Mouse (Mus musculus) midbrain, embryonic 12.5 days (tissue): ENCODE results near the gene Agpat1. TPM values are rescaled to one million over a fixed set of nuclear protein-coding genes. Genes with fewer than 3 reads are reported as not detected.
A peak's percentile ranks its signal among the peaks of the same experiment; 100 is the strongest.

Experiments
- ATAC-seq: fragments of 200-750 bp; cut with Nextera tagmentation; 2 replicates; pipeline ENCODE4 v1.8.0; 2017; ENCODE audit warnings: low read depth, moderate TSS enrichment, moderate library complexity; ENCODE audit not compliant: low FRiP score
- H3K27ac ChIP-seq: fragments of 300-500 bp; sonication (generic); replicated peaks from 2 replicates; pipeline ENCODE4 v1.5.1; 2016; ENCODE audit warnings: mild to moderate bottlenecking
- H3K27me3 ChIP-seq: fragments of 300-500 bp; sonication (generic); 2 replicates; pipeline ENCODE4 v1.6.1; 2016; ENCODE audit warnings: mild to moderate bottlenecking
- H3K36me3 ChIP-seq: fragments of 300-500 bp; sonication (generic); 2 replicates; pipeline ENCODE4 v1.6.1; 2016
- H3K4me1 ChIP-seq: fragments of 300-500 bp; sonication (generic); 2 replicates; pipeline ENCODE4 v1.6.1; 2016
- H3K4me2 ChIP-seq: fragments of 300-500 bp; sonication (generic); replicated peaks from 2 replicates; pipeline ENCODE4 v1.6.1; 2016; ENCODE audit warnings: mild to moderate bottlenecking, moderate library complexity
- H3K4me3 ChIP-seq: fragments of 300-500 bp; sonication (generic); 2 replicates; pipeline ENCODE4 v1.5.1; 2016; ENCODE audit warnings: mild to moderate bottlenecking
- H3K9ac ChIP-seq: fragments of 300-500 bp; sonication (generic); replicated peaks from 2 replicates; pipeline ENCODE4 v1.6.1; 2016; ENCODE audit warnings: mild to moderate bottlenecking, moderate library complexity
- H3K9me3 ChIP-seq: fragments of 300-500 bp; sonication (generic); 2 replicates; pipeline ENCODE4 v1.6.1; 2016; ENCODE audit warnings: mild to moderate bottlenecking
- WGBS: fragments of 180-500 bp; shearing (Covaris S2); methylation state at CpG from one replicate; pipeline ENCODE4 v1.1.7; 2016; 5-methylcytosine and 5-hydroxymethylcytosine counted together
- polyA plus RNA-seq: library from polyadenylated mRNA; unstranded; fragments of >200 nt; fragmentation: Nextera tagmentation; extraction: Ambion mirVana; gene quantifications from 2 replicates; pipeline ENCODE4 v1.2.1, GENCODE M21; 2016

Agpat1 gene
- polyA plus RNA-seq, 1 experiment from 2014 or later: 86.2 TPM

GRCm38 (mm10) chr17:34586796-34587422 lies 17.2 kb upstream of the Agpat1 start:
- H3K27ac ChIP-seq: peak overlapping the region; percentile 99
- peak overlapping the region; percentile 87 for H3K9ac ChIP-seq
- under 1% methylated on average over 38 of the region's 38 CpGs for WGBS
- peak overlapping the region; percentile 77 for H3K4me3 ChIP-seq
- ATAC-seq: peak; percentile 81
- H3K27me3 ChIP-seq: no peaks in the 10 kb centered on the region
- H3K4me1 ChIP-seq: peaks cover 51% of the 10 kb centered on the region
- H3K9me3 ChIP-seq: no peaks in the 10 kb centered on the region
- H3K36me3 ChIP-seq: no peaks in the 10 kb centered on the region
- peak overlapping the region; percentile 72 for H3K4me2 ChIP-seq

DNA sequence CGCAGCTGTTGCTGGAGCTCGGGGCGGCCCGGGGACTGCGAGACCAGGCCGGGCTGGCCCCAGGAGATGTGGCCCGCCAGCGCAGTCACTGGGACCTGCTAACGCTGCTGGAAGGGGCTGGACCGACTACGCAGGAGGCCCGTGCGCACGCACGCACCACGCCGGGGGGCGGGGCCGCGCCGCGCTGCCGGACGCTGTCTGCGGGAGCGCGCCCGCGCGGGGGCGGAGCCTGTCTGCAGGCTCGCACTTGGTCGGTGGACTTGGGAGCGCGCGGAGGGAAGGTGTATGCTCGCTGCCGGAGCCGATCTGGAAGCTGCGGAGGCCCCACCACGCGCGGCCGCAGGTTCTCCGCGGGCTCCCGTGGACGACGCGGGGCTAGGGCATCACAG lies 16.6 kb upstream of the Agpat1 start:
- Histone ChIP-seq H3K4me1 (peaks cover 51% of the 10 kb centered on the region), H3K27ac (peak overlapping the region; percentile 99), H3K9ac (peak overlapping the region; percentile 87), H3K9me3 (no peaks in the 10 kb centered on the region), H3K4me2 (peak overlapping the region; percentile 72), H3K36me3 (no peaks in the 10 kb centered on the region), H3K4me3 (peak overlapping the region; percentile 77), H3K27me3 (no peaks in the 10 kb centered on the region)
- ATAC-seq: peak; percentile 83
- WGBS: 1% methylated on average over 46 of the region's 50 CpGs

- H3K36me3 ChIP-seq: no peaks in the 10 kb centered on the region
- ATAC-seq: no peak
- peak overlapping the region; percentile 77 for H3K4me3 ChIP-seq
- peak overlapping the region; percentile 87 for H3K9ac ChIP-seq
- peak overlapping the region; percentile 72 for H3K4me2 ChIP-seq
- 5% methylated on average over 19 of the region's 19 CpGs for WGBS
- H3K4me1 ChIP-seq: peaks cover 54% of the 10 kb centered on the region
- peak overlapping the region; percentile 99 for H3K27ac ChIP-seq
- no peaks in the 10 kb centered on the region for H3K9me3 ChIP-seq
- H3K27me3 ChIP-seq: no peaks in the 10 kb centered on the region
These were observed 16.2 kb upstream of the Agpat1 start for GRCm38 (mm10) chr17:34587814-34588213.

GRCm38 (mm10) chr17:34588767-34589166 lies 15.3 kb upstream of the Agpat1 start:
- no peak overlapping the region for H3K27ac ChIP-seq
- H3K4me1 ChIP-seq: peaks cover 63% of the 10 kb centered on the region

GRCm38 (mm10) chr17:34589206-34589605 lies 14.9 kb upstream of the Agpat1 start:
- no peak overlapping the region for H3K27ac ChIP-seq
- no peak overlapping the region for H3K9ac ChIP-seq
- H3K36me3 ChIP-seq: peaks cover under 1% of the 10 kb centered on the region; the same call in 1 of the 2 replicates
- H3K27me3 ChIP-seq: no peaks in the 10 kb centered on the region
- H3K4me1 ChIP-seq: peaks cover 67% of the 10 kb centered on the region
- 47% methylated on average over 7 of the region's 7 CpGs for WGBS
- H3K9me3 ChIP-seq: no peaks in the 10 kb centered on the region
- no peak for ATAC-seq
- H3K4me2 ChIP-seq: 0 out of 2 replicates have a peak overlapping the region, but pooled peaks have one; percentile 9
- H3K4me3 ChIP-seq: no peak overlapping the region

More at GRCm38 (mm10) chr17:34588767-34589166, 15.3 kb upstream of the Agpat1 start:
- Histone ChIP-seq H3K9me3 (no peaks in the 10 kb centered on the region), H3K9ac (no peak overlapping the region), H3K27me3 (no peaks in the 10 kb centered on the region), H3K36me3 (no peaks in the 10 kb centered on the region), H3K4me3 (no peak overlapping the region), H3K4me2 (no peak overlapping the region)
- whole genome bisulfite sequencing: 73% methylated on average over 3 of the region's 3 CpGs
- ATAC-seq: no peak

- H3K4me3 ChIP-seq: 0 out of 2 replicates have a peak within 1 kb of the TSS, but pooled peaks have one; percentile 89
- peaks cover 72% of the 10 kb centered on the region for H3K4me1 ChIP-seq
- H3K27ac ChIP-seq: peak within 1 kb of the TSS; percentile 99
These were observed 14.4 kb upstream of the Agpat1 start, which contains the start of gene Gpsm3 for GRCm38 (mm10) chr17:34589681-34590101. Gene Gpsm3 (plus strand): TSS chr17:34589806.

GRCm38 (mm10) chr17:34590154-34590987 lies 13.7 kb upstream of the Agpat1 start:
- H3K9ac ChIP-seq: peak overlapping the region; percentile 99
- peak overlapping the region; percentile 89; the same call in 1 of the 2 replicates for H3K4me3 ChIP-seq
- 59% methylated on average over 15 of the region's 15 CpGs for WGBS

More at GRCm38 (mm10) chr17:34589681-34590101, 14.4 kb upstream of the Agpat1 start, which contains the start of gene Gpsm3:
- H3K9ac ChIP-seq: no peak within 1 kb of the TSS
- no peaks in the 10 kb centered on the region for H3K9me3 ChIP-seq
- 32% methylated on average over 7 of the region's 7 CpGs for WGBS
- H3K36me3 ChIP-seq: peaks cover 5% of the 10 kb centered on the region
- H3K4me2 ChIP-seq: peak within 1 kb of the TSS; percentile 87
- no peaks in the 10 kb centered on the region for H3K27me3 ChIP-seq
- no peak for ATAC-seq

GRCm38 (mm10) chr17:34591029-34591993 lies 12.8 kb upstream of the Agpat1 start, which contains the start of gene Pbx2:
Gene Pbx2 (plus strand): TSS chr17:34591266.
- peaks cover 79% of the 10 kb centered on the region for H3K4me1 ChIP-seq
- H3K4me3 ChIP-seq: peak within 1 kb of the TSS; percentile 89
- no peaks in the 10 kb centered on the region for H3K27me3 ChIP-seq
- no peaks in the 10 kb centered on the region for H3K9me3 ChIP-seq
- H3K9ac ChIP-seq: peak within 1 kb of the TSS; percentile 99
- peak; percentile 13 for ATAC-seq
- H3K4me2 ChIP-seq: peak within 1 kb of the TSS; percentile 87
- 1% methylated on average over 21 of the region's 21 CpGs for WGBS
- H3K36me3 ChIP-seq: peaks cover 21% of the 10 kb centered on the region
- H3K27ac ChIP-seq: peak within 1 kb of the TSS; percentile 99

More at GRCm38 (mm10) chr17:34590154-34590987, 13.7 kb upstream of the Agpat1 start:
- peaks cover 79% of the 10 kb centered on the region for H3K4me1 ChIP-seq
- H3K27me3 ChIP-seq: no peaks in the 10 kb centered on the region
- no peaks in the 10 kb centered on the region for H3K9me3 ChIP-seq
- ATAC-seq: no peak
- peaks cover 12% of the 10 kb centered on the region for H3K36me3 ChIP-seq
- H3K4me2 ChIP-seq: peak overlapping the region; percentile 87
- peak overlapping the region; percentile 99 for H3K27ac ChIP-seq

- peaks cover 76% of the 10 kb centered on the region for H3K4me1 ChIP-seq
- H3K27me3 ChIP-seq: no peaks in the 10 kb centered on the region
- peak overlapping the region; percentile 89 for H3K4me3 ChIP-seq
- H3K9ac ChIP-seq: peak overlapping the region; percentile 99
- H3K27ac ChIP-seq: peak overlapping the region; percentile 99
- H3K36me3 ChIP-seq: peaks cover 21% of the 10 kb centered on the region
- ATAC-seq: peak; percentile 55
- no peaks in the 10 kb centered on the region for H3K9me3 ChIP-seq
- 2% methylated on average over 27 of the region's 35 CpGs for WGBS
- H3K4me2 ChIP-seq: peak overlapping the region; percentile 87
These were observed 12.1 kb upstream of the Agpat1 start for GRCm38 (mm10) chr17:34591994-34592375.

- under 1% methylated on average over 31 of the region's 32 CpGs for WGBS
- H3K36me3 ChIP-seq: peaks cover 21% of the 10 kb centered on the region
- ATAC-seq: peak; percentile 28; the same call in 1 of the 2 replicates
- peaks cover 80% of the 10 kb centered on the region for H3K4me1 ChIP-seq
- no peaks in the 10 kb centered on the region for H3K9me3 ChIP-seq
- H3K4me2 ChIP-seq: peak overlapping the region; percentile 87
- peak overlapping the region; percentile 99 for H3K27ac ChIP-seq
- H3K9ac ChIP-seq: peak overlapping the region; percentile 99
- no peaks in the 10 kb centered on the region for H3K27me3 ChIP-seq
- peak overlapping the region; percentile 89 for H3K4me3 ChIP-seq
These were observed 11.2 kb upstream of the Agpat1 start for GRCm38 (mm10) chr17:34592581-34593549.
